Mouse (Mus musculus) ovary, postnatal 36 days (tissue): ENCODE data around the gene Olfr1215.
"Not testable (repeated sequence)": the region's sequence is repeated elsewhere in the genome, so short reads cannot be mapped to it uniquely, and the experiment has no call there.

Experiments used
- DNase-seq: peaks from one replicate; pipeline ENCODE4 v3.0.0; 2022; ENCODE audit warnings: low spot score, mixed read lengths

Olfr1215 gene

GRCm38 (mm10) chr2:89006873-89007272, at the start of gene Olfr1215:
TSS of gene Olfr1215 (minus strand) at chr2:89006973.
- no peak for DNase-seq

- DNase-seq = no peak
These were observed 25.2 kb upstream of the Olfr1215 start, which contains the start of gene Olfr1217 for GRCm38 (mm10) chr2:89031965-89032364. TSS of gene Olfr1217 (minus strand) at chr2:89032065.

- not testable (repeated sequence) for DNase-seq
These were observed 14.7 kb upstream of the Olfr1215 start for GRCm38 (mm10) chr2:89021436-89021835.

DNA sequence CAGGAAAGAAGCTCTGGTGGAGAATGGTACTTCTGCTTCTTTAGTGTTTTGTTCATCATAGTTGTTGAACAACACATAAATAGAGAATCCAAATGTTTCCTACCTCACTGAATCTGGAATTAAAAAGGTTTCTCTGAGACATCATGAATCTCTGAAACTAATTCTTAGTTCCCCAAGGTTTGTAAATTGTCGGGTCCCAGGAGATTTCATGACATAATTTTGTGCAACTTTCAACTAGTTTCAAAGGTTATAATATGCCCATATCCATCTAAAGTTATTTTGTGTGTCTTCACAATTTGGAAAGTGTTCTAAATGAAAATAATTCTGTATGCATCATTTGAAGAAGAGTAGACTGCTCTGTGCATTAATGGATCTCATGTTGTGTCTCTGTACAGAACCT, 11.5 kb upstream of the Olfr1215 start, which contains the start of gene Olfr1216:
Gene Olfr1216 (minus strand): TSS at position 101 of the 400 bp plus-strand sequence.
- DNase-seq = no peak

- no peak for DNase-seq
These were observed 14.2 kb downstream of the Olfr1215 start, which contains the start of gene Olfr1214 for GRCm38 (mm10) chr2:88992553-88992952. TSS of gene Olfr1214 (minus strand) at chr2:88992653.

DNA sequence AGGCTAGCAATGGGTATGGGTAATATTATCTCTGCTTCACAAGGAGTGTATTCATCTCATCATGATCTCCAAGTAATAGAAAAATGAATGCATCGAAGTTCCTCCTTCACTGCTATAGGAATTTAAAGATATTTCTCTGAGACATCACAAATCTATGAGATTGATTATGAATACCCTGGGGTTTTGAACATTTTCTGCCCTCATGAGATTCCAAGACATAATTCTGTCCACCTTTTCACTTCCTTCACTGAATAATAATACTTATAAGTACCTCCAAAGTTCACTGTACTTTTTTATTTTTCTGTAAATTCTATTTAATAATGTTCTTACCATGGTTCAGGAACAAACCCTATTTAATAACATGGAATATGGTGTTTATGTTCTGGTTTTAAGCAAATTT, 26.6 kb downstream of the Olfr1215 start, which contains the start of gene Gm13762:
Gene Gm13762 (minus strand): TSS at position 101 of the 400 bp plus-strand sequence.
- DNase-seq = no peak

DNA sequence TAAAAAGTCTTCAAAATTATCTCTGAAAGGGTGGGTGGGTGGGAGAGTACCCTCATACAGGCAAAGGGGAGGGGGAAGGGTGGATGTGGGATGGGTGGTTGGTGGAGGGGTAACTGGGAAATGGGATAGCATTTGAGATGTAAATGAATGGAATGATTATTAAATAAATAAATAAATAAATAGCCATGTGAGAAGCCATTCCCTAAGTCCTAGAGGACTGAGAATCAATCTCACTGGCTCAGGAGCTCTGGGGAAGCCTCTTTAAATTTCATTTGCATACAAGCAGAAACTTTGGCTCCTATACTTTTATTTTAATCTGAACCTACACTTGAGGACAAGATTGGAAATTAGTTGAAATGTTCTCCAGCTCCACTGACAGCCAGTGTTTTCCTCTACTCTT, 53.1 kb downstream of the Olfr1215 start, which contains the start of gene Olfr1212:
Gene Olfr1212 (plus strand): TSS at position 301 of the 400 bp plus-strand sequence.
- DNase-seq = no peak
